Mouse (Mus musculus) forebrain, embryonic 10.5 days (tissue): Measurements from ENCODE around the gene Cyp4f14. TPM values are rescaled to one million over a fixed set of nuclear protein-coding genes. Genes with fewer than 3 reads are reported as not detected.
"Not testable (repeated sequence)": the region's sequence is repeated elsewhere in the genome, so short reads cannot be mapped to it uniquely, and the experiment has no call there.

ENCODE experiments used
- DNase-seq: peaks from one replicate; pipeline ENCODE4 v3.0.0-alpha.2; 2017; ENCODE audit warnings: low spot score; ENCODE audit errors: extremely low spot score
- H3K27ac ChIP-seq: fragments of 300-500 bp; sonication (generic); 2 replicates; pipeline ENCODE4 v1.5.1; 2016; ENCODE audit warnings: mild to moderate bottlenecking
- H3K27me3 ChIP-seq: fragments of 300-500 bp; sonication (generic); 2 replicates; pipeline ENCODE4 v1.6.1; 2016; ENCODE audit warnings: mild to moderate bottlenecking; ENCODE audit not compliant: poor library complexity, severe bottlenecking
- H3K36me3 ChIP-seq: fragments of 300-500 bp; sonication (generic); replicated peaks from 2 replicates; pipeline ENCODE4 v1.6.1; 2016; ENCODE audit warnings: mild to moderate bottlenecking, moderate library complexity
- H3K4me1 ChIP-seq: fragments of 300-500 bp; sonication (generic); 2 replicates; pipeline ENCODE4 v1.6.1; 2016
- H3K4me3 ChIP-seq: fragments of 300-500 bp; sonication (generic); 2 replicates; pipeline ENCODE4 v1.5.1; 2016; ENCODE audit warnings: mild to moderate bottlenecking, moderate library complexity
- H3K9me3 ChIP-seq: fragments of 300-500 bp; sonication (generic); 2 replicates; pipeline ENCODE4 v1.6.1; 2016; ENCODE audit warnings: mild to moderate bottlenecking, moderate library complexity
- WGBS: fragments of 180-500 bp; shearing (Covaris S2); methylation state at CpG from one replicate; pipeline ENCODE4 v1.1.7; 2016; 5-methylcytosine and 5-hydroxymethylcytosine counted together
- polyA plus RNA-seq: library from polyadenylated mRNA; unstranded; fragments of >200 nt; fragmentation: Nextera tagmentation; extraction: Ambion mirVana; gene quantifications from 2 replicates; pipeline ENCODE4 v1.2.1, GENCODE M21; 2016

Cyp4f14 gene
- polyA plus RNA-seq, 1 experiment from 2014 or later = not detected

- H3K27ac ChIP-seq = no peak overlapping the region
- WGBS = 98% methylated on average over 6 of the region's 6 CpGs
- no peaks in the 10 kb centered on the region for H3K27me3 ChIP-seq
- H3K9me3 ChIP-seq = no peaks in the 10 kb centered on the region
- peaks cover 21% of the 10 kb centered on the region for H3K4me1 ChIP-seq
- peaks cover 37% of the 10 kb centered on the region for H3K36me3 ChIP-seq
- DNase-seq = no peak
- no peak overlapping the region for H3K4me3 ChIP-seq
These were observed 27.5 kb downstream of the Cyp4f14 start for GRCm38 (mm10) chr17:32889611-32890010.

GRCm38 (mm10) chr17:32880320-32881218, 36.6 kb downstream of the Cyp4f14 start:
- 92% methylated on average over 14 of the region's 14 CpGs for WGBS
- H3K27me3 ChIP-seq = peaks cover 9% of the 10 kb centered on the region; the same call in 1 of the 2 replicates
- H3K36me3 ChIP-seq = peaks cover 69% of the 10 kb centered on the region
- H3K27ac ChIP-seq = no peak overlapping the region
- no peak overlapping the region for H3K4me3 ChIP-seq
- H3K4me1 ChIP-seq = peaks cover 9% of the 10 kb centered on the region
- H3K9me3 ChIP-seq = no peaks in the 10 kb centered on the region
- no peak for DNase-seq

GRCm38 (mm10) chr17:32878773-32879172, 38.4 kb downstream of the Cyp4f14 start:
- no peaks in the 10 kb centered on the region for H3K9me3 ChIP-seq
- DNase-seq = no peak
- peaks cover 51% of the 10 kb centered on the region for H3K36me3 ChIP-seq
- peaks cover 9% of the 10 kb centered on the region; the same call in 1 of the 2 replicates for H3K27me3 ChIP-seq
- peaks cover 9% of the 10 kb centered on the region for H3K4me1 ChIP-seq
- WGBS = 94% methylated on average over 11 of the region's 11 CpGs
- no peak overlapping the region for H3K4me3 ChIP-seq
- H3K27ac ChIP-seq = no peak overlapping the region

GRCm38 (mm10) chr17:32877471-32878171, 39.5 kb downstream of the Cyp4f14 start:
- no peak overlapping the region for H3K27ac ChIP-seq
- 16% methylated on average over 22 of the region's 22 CpGs for WGBS
- no peak overlapping the region; the same call in 1 of the 2 replicates for H3K4me3 ChIP-seq
- H3K9me3 ChIP-seq = no peaks in the 10 kb centered on the region
- DNase-seq = no peak
- peaks cover 9% of the 10 kb centered on the region for H3K4me1 ChIP-seq
- peaks cover 9% of the 10 kb centered on the region; the same call in 1 of the 2 replicates for H3K27me3 ChIP-seq
- H3K36me3 ChIP-seq = peaks cover 39% of the 10 kb centered on the region

GRCm38 (mm10) chr17:32872696-32873095, 44.4 kb downstream of the Cyp4f14 start:
- no peak overlapping the region for H3K4me3 ChIP-seq
- DNase-seq = no peak
- H3K36me3 ChIP-seq = no peaks in the 10 kb centered on the region
- 78% methylated on average over 5 of the region's 5 CpGs for WGBS
- peaks cover 9% of the 10 kb centered on the region; the same call in 1 of the 2 replicates for H3K27me3 ChIP-seq
- H3K4me1 ChIP-seq = peaks cover 6% of the 10 kb centered on the region
- H3K27ac ChIP-seq = no peak overlapping the region
- peaks cover 3% of the 10 kb centered on the region; the same call in 1 of the 2 replicates for H3K9me3 ChIP-seq

- Histone ChIP-seq H3K4me1 (peaks cover under 1% of the 10 kb centered on the region; the same call in 1 of the 2 replicates), H3K27ac (no peak overlapping the region), H3K36me3 (no peaks in the 10 kb centered on the region), H3K27me3 (0 out of 2 replicates have a peak, but pooled peaks cover 3% of the 10 kb centered on the region), H3K4me3 (no peak overlapping the region), H3K9me3 (peaks cover 3% of the 10 kb centered on the region; the same call in 1 of the 2 replicates)
- 86% methylated on average over 4 of the region's 4 CpGs for WGBS
- no peak for DNase-seq
These were observed 45.1 kb downstream of the Cyp4f14 start for GRCm38 (mm10) chr17:32872091-32872490.

- Histone ChIP-seq H3K36me3 (no peaks in the 10 kb centered on the region), H3K4me1 (no peaks in the 10 kb centered on the region), H3K27me3 (no peaks in the 10 kb centered on the region), H3K27ac (no peak overlapping the region), H3K9me3 (peaks cover 3% of the 10 kb centered on the region; the same call in 1 of the 2 replicates), H3K4me3 (no peak overlapping the region)
- 97% methylated on average over 1 of the region's 1 CpGs for WGBS
- DNase-seq = no peak
These were observed 45.7 kb downstream of the Cyp4f14 start for GRCm38 (mm10) chr17:32871483-32871882.

GRCm38 (mm10) chr17:32867266-32867665, 49.9 kb downstream of the Cyp4f14 start:
- not testable (repeated sequence) for H3K4me1 ChIP-seq, H3K9me3 ChIP-seq, H3K27ac ChIP-seq, H3K36me3 ChIP-seq, DNase-seq, H3K27me3 ChIP-seq, H3K4me3 ChIP-seq
- 64% methylated on average over 5 of the region's 7 CpGs for WGBS

GRCm38 (mm10) chr17:32856713-32857112, 60.4 kb downstream of the Cyp4f14 start:
- not testable (repeated sequence) for H3K27me3 ChIP-seq, H3K27ac ChIP-seq, H3K36me3 ChIP-seq, H3K9me3 ChIP-seq, H3K4me1 ChIP-seq, H3K4me3 ChIP-seq, DNase-seq
- WGBS = 76% methylated on average over 4 of the region's 6 CpGs

Other genes with a start within 250 kb of the Cyp4f14 start
- 2.4 and 2.5 TPM in 2 replicates for gene Cyp4f15, start 231.7 kb downstream of the Cyp4f14 start, polyA plus RNA-seq
- gene Zfp871, start 129.1 kb downstream of the Cyp4f14 start, polyA plus RNA-seq = 47.9 and 50.5 TPM in 2 replicates
- gene Zfp811, start 107.4 kb downstream of the Cyp4f14 start, polyA plus RNA-seq = 18.1 and 19.2 TPM in 2 replicates
- 14.2 and 14.7 TPM in 2 replicates for gene Zfp799, start 87.1 kb downstream of the Cyp4f14 start, polyA plus RNA-seq
- gene Zfp870, start 25.7 kb downstream of the Cyp4f14 start, polyA plus RNA-seq = 7.4 and 8.6 TPM in 2 replicates
- gene Cyp4f13, start 30.1 kb upstream of the Cyp4f14 start, polyA plus RNA-seq = 1.8 and 1.9 TPM in 2 replicates
- gene Zfp472, start 48.5 kb upstream of the Cyp4f14 start, polyA plus RNA-seq = 13.0 and 14.1 TPM in 2 replicates
- gene Zfp952, start 75.8 kb upstream of the Cyp4f14 start, polyA plus RNA-seq = 13.4 and 13.7 TPM in 2 replicates
- gene Zfp763, start 116.1 kb upstream of the Cyp4f14 start, polyA plus RNA-seq = 16.6 and 17.0 TPM in 2 replicates
- gene 4921501E09Rik, start 150.7 kb upstream of the Cyp4f14 start, polyA plus RNA-seq = not detected in 2 replicates
- gene Zfp563, start 172.0 kb upstream of the Cyp4f14 start, polyA plus RNA-seq = 5.8 and 7.0 TPM in 2 replicates
- gene Morc2b, start 222.3 kb upstream of the Cyp4f14 start, polyA plus RNA-seq = not detected in 2 replicates